Mouse (Mus musculus): ENCODE data around the gene Shisa7. TPM values are rescaled to one million over a fixed set of nuclear protein-coding genes. Genes with fewer than 3 reads are reported as not detected.
A peak's percentile ranks its signal among the peaks of the same experiment; 100 is the strongest.
"Not testable (repeated sequence)": the region's sequence is repeated elsewhere in the genome, so short reads cannot be mapped to it uniquely, and the experiment has no call there.

Gene Shisa7
- polyA plus RNA-seq, 1 experiment from 2014 or later = 0.30 TPM

- no peaks in the 10 kb centered on the region for H3K36me3 ChIP-seq (ENCODE audit: control insufficient read depth, insufficient read depth, low read length)
- peak overlapping the region; percentile 77 for H3K4me2 ChIP-seq (ENCODE audit: low read length)
- WGBS = 4% methylated on average over 40 of the region's 40 CpGs
- ATAC-seq (replicated peaks; ENCODE audit: low FRiP score, low TSS enrichment, low read depth) (peak; percentile 100), DNase-seq (ENCODE audit: low spot score) (peak; percentile 97)
- H3K9me3 ChIP-seq (ENCODE audit: control insufficient read depth, low read length) = no peaks in the 10 kb centered on the region
- H3K27me3 ChIP-seq (replicated peaks; ENCODE audit: control insufficient read depth, insufficient read depth, low read length) = no peaks in the 10 kb centered on the region
- H3K4me1 ChIP-seq (replicated peaks; ENCODE audit: control insufficient read depth, insufficient read depth, low read length) = peaks cover 5% of the 10 kb centered on the region; the same call in 1 of the 2 replicates
- H3K27ac ChIP-seq (ENCODE audit: low read depth) = peak overlapping the region; percentile 77
- H3K4me3 ChIP-seq (ENCODE audit: low read depth, low read length) = peak overlapping the region; percentile 65
- H3K9ac ChIP-seq (ENCODE audit: low read length) = peak overlapping the region; percentile 73
Observed at GRCm38 (mm10) chr7:4865579-4866493, 21.3 kb upstream of the Shisa7 start.

DNA sequence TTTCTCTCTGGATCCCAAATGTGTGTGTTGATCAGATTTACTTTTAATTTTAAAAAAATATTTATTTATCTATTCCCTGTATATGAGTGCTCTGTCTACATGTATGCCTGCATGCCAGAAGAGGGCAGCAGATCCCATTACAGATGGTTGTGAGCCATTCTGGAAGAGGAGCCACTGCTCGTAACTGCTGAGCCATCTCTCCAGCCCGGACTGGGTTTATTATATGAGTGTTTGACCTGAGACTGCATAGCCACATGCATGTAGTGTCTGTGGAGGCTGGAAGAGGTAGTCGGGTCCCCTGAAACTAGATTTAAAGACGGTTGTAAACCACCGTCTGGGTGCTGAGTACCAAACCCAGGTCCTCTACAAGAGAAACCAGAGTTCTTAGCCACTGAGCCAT lies 20.6 kb upstream of the Shisa7 start:
- Histone ChIP-seq H3K36me3 (ENCODE audit: control insufficient read depth, insufficient read depth, low read length) (no peaks in the 10 kb centered on the region), H3K27ac (ENCODE audit: low read depth) (no peak overlapping the region), H3K4me1 (replicated peaks; ENCODE audit: control insufficient read depth, insufficient read depth, low read length) (peaks cover 5% of the 10 kb centered on the region; the same call in 1 of the 2 replicates), H3K4me2 (ENCODE audit: low read length) (peak overlapping the region; percentile 77), H3K9ac (ENCODE audit: low read length) (no peak overlapping the region), H3K27me3 (replicated peaks; ENCODE audit: control insufficient read depth, insufficient read depth, low read length) (no peaks in the 10 kb centered on the region), H3K4me3 (ENCODE audit: low read depth, low read length) (peak overlapping the region; percentile 65), H3K9me3 (ENCODE audit: control insufficient read depth, low read length) (no peaks in the 10 kb centered on the region)
- ATAC-seq (replicated peaks; ENCODE audit: low FRiP score, low TSS enrichment, low read depth) = peak; percentile 34; the same call in 1 of the 2 replicates
- DNase-seq (ENCODE audit: low spot score) = no peak
- WGBS = 63% methylated on average over 5 of the region's 5 CpGs

GRCm38 (mm10) chr7:4864130-4864845 lies 19.8 kb upstream of the Shisa7 start:
- H3K36me3 ChIP-seq (ENCODE audit: control insufficient read depth, insufficient read depth, low read length) = no peaks in the 10 kb centered on the region
- no peak for ATAC-seq (replicated peaks; ENCODE audit: low FRiP score, low TSS enrichment, low read depth)
- H3K9me3 ChIP-seq (ENCODE audit: control insufficient read depth, low read length) = no peaks in the 10 kb centered on the region
- H3K4me1 ChIP-seq (replicated peaks; ENCODE audit: control insufficient read depth, insufficient read depth, low read length) = peaks cover 5% of the 10 kb centered on the region; the same call in 1 of the 2 replicates
- no peak overlapping the region for H3K9ac ChIP-seq (ENCODE audit: low read length)
- no peak overlapping the region for H3K27ac ChIP-seq (ENCODE audit: low read depth)
- no peaks in the 10 kb centered on the region for H3K27me3 ChIP-seq (replicated peaks; ENCODE audit: control insufficient read depth, insufficient read depth, low read length)
- WGBS = 83% methylated on average over 5 of the region's 5 CpGs
- no peak for DNase-seq (ENCODE audit: low spot score)
- H3K4me2 ChIP-seq (ENCODE audit: low read length) = no peak overlapping the region
- H3K4me3 ChIP-seq (ENCODE audit: low read depth, low read length) = no peak overlapping the region

DNA sequence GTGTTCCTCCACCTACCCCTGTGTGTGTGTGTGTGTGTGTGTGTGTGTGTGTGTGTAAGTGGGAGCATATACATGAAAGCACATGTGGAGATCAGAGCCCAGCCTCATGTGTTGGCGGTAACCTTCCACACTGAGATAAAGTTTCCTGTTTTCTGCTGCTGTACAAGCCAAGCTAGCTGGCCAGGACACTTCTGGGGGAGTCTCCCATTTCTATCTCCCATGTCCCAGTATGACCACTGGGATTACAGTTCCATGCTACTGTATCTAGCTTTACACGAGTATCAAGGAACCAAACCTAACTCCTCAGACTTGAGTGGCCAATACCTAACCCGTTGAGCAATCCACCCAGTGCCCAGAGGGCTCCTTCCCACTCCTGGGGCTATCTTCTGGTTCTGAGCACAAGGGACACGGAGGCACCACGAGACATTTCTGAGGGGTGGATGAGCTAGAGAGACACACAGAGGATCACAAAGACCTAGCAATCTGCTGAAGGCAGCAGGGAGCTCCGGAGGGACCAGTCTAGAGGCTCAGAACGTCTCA lies 19.1 kb upstream of the Shisa7 start:
- H3K27me3 ChIP-seq (replicated peaks; ENCODE audit: control insufficient read depth, insufficient read depth, low read length) = no peaks in the 10 kb centered on the region
- no peaks in the 10 kb centered on the region for H3K36me3 ChIP-seq (ENCODE audit: control insufficient read depth, insufficient read depth, low read length)
- ATAC-seq (replicated peaks; ENCODE audit: low FRiP score, low TSS enrichment, low read depth) = no peak
- H3K4me1 ChIP-seq (replicated peaks; ENCODE audit: control insufficient read depth, insufficient read depth, low read length) = peaks cover 5% of the 10 kb centered on the region; the same call in 1 of the 2 replicates
- no peak overlapping the region for H3K4me2 ChIP-seq (ENCODE audit: low read length)
- DNase-seq (ENCODE audit: low spot score) = no peak
- WGBS = 77% methylated on average over 7 of the region's 7 CpGs
- H3K4me3 ChIP-seq (ENCODE audit: low read depth, low read length) = no peak overlapping the region
- no peak overlapping the region for H3K9ac ChIP-seq (ENCODE audit: low read length)
- no peaks in the 10 kb centered on the region for H3K9me3 ChIP-seq (ENCODE audit: control insufficient read depth, low read length)
- H3K27ac ChIP-seq (ENCODE audit: low read depth) = no peak overlapping the region

GRCm38 (mm10) chr7:4863041-4863440 lies 18.5 kb upstream of the Shisa7 start:
- Histone ChIP-seq H3K9me3 (ENCODE audit: control insufficient read depth, low read length) (no peaks in the 10 kb centered on the region), H3K4me3 (ENCODE audit: low read depth, low read length) (no peak overlapping the region), H3K27ac (ENCODE audit: low read depth) (no peak overlapping the region), H3K27me3 (replicated peaks; ENCODE audit: control insufficient read depth, insufficient read depth, low read length) (no peaks in the 10 kb centered on the region), H3K9ac (ENCODE audit: low read length) (no peak overlapping the region), H3K4me1 (replicated peaks; ENCODE audit: control insufficient read depth, insufficient read depth, low read length) (peaks cover 5% of the 10 kb centered on the region; the same call in 1 of the 2 replicates), H3K4me2 (ENCODE audit: low read length) (no peak overlapping the region), H3K36me3 (ENCODE audit: control insufficient read depth, insufficient read depth, low read length) (no peaks in the 10 kb centered on the region)
- no peak for DNase-seq (ENCODE audit: low spot score)
- no peak for ATAC-seq (replicated peaks; ENCODE audit: low FRiP score, low TSS enrichment, low read depth)
- 38% methylated on average over 1 of the region's 1 CpGs for WGBS

GRCm38 (mm10) chr7:4860926-4861325 lies 16.4 kb upstream of the Shisa7 start:
- not testable (repeated sequence) for H3K27me3 ChIP-seq (replicated peaks; ENCODE audit: control insufficient read depth, insufficient read depth, low read length); H3K9me3 ChIP-seq (ENCODE audit: control insufficient read depth, low read length); H3K4me2 ChIP-seq (ENCODE audit: low read length); H3K27ac ChIP-seq (ENCODE audit: low read depth); H3K9ac ChIP-seq (ENCODE audit: low read length); ATAC-seq (replicated peaks; ENCODE audit: low FRiP score, low TSS enrichment, low read depth); H3K36me3 ChIP-seq (ENCODE audit: control insufficient read depth, insufficient read depth, low read length); H3K4me1 ChIP-seq (replicated peaks; ENCODE audit: control insufficient read depth, insufficient read depth, low read length); H3K4me3 ChIP-seq (ENCODE audit: low read depth, low read length); DNase-seq (ENCODE audit: low spot score)
- WGBS = 71% methylated on average over 3 of the region's 3 CpGs

DNA sequence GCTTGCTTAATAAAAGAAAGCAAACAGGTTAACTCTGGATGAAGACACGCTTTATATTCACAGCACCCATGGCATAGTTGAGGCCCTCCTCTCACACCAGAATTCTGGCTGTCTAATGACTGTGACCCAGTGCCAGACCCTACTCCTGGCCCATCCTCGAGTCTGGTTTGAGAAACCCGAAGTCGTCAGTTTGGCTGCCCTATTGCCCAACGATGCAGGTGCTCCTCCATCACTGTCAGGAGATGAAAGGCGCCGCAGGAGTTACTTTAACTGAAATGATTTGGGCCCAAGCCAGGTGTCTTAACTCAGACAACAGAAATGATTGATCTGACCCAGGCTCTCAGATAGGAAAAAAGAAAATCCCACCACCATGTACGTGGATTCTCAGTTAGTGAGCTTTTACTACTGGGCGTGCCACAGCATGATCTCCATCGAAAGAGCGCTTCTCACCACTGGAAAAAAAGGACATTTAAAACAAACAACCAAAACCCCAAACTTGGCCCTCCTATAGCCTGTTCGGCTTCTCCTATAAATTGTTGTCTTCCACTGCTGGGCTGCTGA lies 15.0 kb upstream of the Shisa7 start:
- H3K9ac ChIP-seq (ENCODE audit: low read length) = no peak overlapping the region
- no peak overlapping the region for H3K4me3 ChIP-seq (ENCODE audit: low read depth, low read length)
- H3K36me3 ChIP-seq (ENCODE audit: control insufficient read depth, insufficient read depth, low read length) = no peaks in the 10 kb centered on the region
- H3K27me3 ChIP-seq (replicated peaks; ENCODE audit: control insufficient read depth, insufficient read depth, low read length) = no peaks in the 10 kb centered on the region
- WGBS = 55% methylated on average over 12 of the region's 12 CpGs
- H3K9me3 ChIP-seq (ENCODE audit: control insufficient read depth, low read length) = no peaks in the 10 kb centered on the region
- H3K27ac ChIP-seq (ENCODE audit: low read depth) = no peak overlapping the region
- DNase-seq (ENCODE audit: low spot score) (no peak), ATAC-seq (replicated peaks; ENCODE audit: low FRiP score, low TSS enrichment, low read depth) (no peak)
- no peak overlapping the region for H3K4me2 ChIP-seq (ENCODE audit: low read length)
- no peaks in the 10 kb centered on the region for H3K4me1 ChIP-seq (replicated peaks; ENCODE audit: control insufficient read depth, insufficient read depth, low read length)

DNA sequence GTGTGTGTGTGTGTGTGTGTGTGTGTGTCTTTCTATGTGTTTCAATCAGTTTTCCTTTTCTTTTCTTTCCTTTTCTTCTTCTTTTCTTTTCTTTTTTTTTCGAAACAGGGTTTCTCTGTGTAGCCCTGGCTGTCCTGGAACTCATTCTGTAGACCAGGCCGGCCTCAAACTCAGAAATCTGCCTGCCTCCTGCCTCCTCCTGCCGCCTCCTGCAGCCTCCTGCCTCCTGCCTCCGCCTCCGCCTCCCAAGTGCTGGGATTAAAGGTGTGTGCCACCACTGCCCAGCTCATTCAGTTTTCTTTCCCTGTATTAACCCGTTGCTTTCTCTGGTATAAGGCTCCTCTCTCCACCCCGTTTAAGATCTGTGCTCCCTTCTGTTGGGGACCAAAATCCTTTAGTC lies 12.8 kb upstream of the Shisa7 start:
- Histone ChIP-seq H3K4me3 (ENCODE audit: low read depth, low read length) (no peak overlapping the region), H3K9me3 (ENCODE audit: control insufficient read depth, low read length) (no peaks in the 10 kb centered on the region), H3K36me3 (ENCODE audit: control insufficient read depth, insufficient read depth, low read length) (no peaks in the 10 kb centered on the region), H3K4me2 (ENCODE audit: low read length) (no peak overlapping the region), H3K9ac (ENCODE audit: low read length) (no peak overlapping the region), H3K4me1 (replicated peaks; ENCODE audit: control insufficient read depth, insufficient read depth, low read length) (no peaks in the 10 kb centered on the region), H3K27me3 (replicated peaks; ENCODE audit: control insufficient read depth, insufficient read depth, low read length) (no peaks in the 10 kb centered on the region), H3K27ac (ENCODE audit: low read depth) (no peak overlapping the region)
- DNase-seq (ENCODE audit: low spot score) (no peak), ATAC-seq (replicated peaks; ENCODE audit: low FRiP score, low TSS enrichment, low read depth) (no peak)
- 66% methylated on average over 7 of the region's 7 CpGs for WGBS
